Mouse (Mus musculus): Measurements from ENCODE around the gene Wdr64. TPM values are rescaled to one million over a fixed set of nuclear protein-coding genes. Genes with fewer than 3 reads are reported as not detected.

The Wdr64 gene
- polyA plus RNA-seq, 1 experiment from 2014 or later = not detected

DNA sequence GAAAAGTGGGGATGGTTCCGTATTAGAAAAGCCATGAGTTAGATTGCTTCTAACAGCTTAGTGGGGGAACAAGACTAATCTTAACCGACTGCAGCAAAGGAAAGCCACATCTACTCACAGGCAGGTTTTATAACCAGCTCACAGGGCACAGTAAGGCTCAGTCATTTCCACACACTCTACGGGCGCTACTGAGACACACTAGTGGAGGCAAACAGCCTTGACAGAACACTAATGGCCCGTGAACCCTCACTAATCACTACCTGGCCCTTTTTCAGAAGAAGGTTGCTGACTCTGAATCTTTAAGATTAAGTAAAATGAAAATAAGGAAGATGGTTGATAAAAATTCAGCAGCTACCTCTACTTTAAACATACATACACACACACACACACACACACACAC is 9.2 kb downstream of the Wdr64 start:
- Histone ChIP-seq H3K9me3 (replicated peaks; ENCODE audit: control insufficient read depth, low read length) (no peaks in the 10 kb centered on the region), H3K27me3 (ENCODE audit: control insufficient read depth, insufficient read depth, low read depth, low read length) (no peaks in the 10 kb centered on the region), H3K36me3 (ENCODE audit: control insufficient read depth, insufficient read depth) (no peaks in the 10 kb centered on the region), H3K4me2 (ENCODE audit: low read depth, low read length) (no peak overlapping the region), H3K9ac (ENCODE audit: low read depth, low read length) (no peak overlapping the region), H3K4me3 (ENCODE audit: low read depth, low read length) (no peak overlapping the region), H3K27ac (ENCODE audit: low read length) (no peak overlapping the region), H3K4me1 (ENCODE audit: control insufficient read depth, low read depth, low read length) (no peaks in the 10 kb centered on the region)
- 63% methylated on average over 5 of the region's 5 CpGs for WGBS (ENCODE audit: insufficient replicate concordance)
- no peak for ATAC-seq (ENCODE audit: low read depth)

DNA sequence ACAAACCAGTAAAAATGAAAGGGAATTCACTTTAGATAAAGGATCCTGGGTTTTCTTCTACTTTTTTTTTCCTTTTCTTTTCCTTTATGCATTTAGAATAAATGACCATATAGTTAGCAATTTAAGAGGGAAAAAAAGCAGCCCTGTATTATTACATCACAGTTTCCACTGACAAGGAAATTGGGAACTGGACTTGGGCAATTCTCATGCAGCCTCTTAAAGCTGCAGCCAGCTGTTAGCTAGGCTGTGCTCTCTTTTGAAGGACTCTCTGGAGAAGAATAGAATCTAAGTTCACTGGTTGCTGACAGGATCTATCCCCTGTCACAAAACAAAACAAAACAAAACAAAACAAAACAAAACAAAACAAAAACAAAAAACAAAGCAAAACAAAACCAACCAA is 9.6 kb downstream of the Wdr64 start:
- H3K27ac ChIP-seq (ENCODE audit: low read length) = no peak overlapping the region
- no peak overlapping the region for H3K4me2 ChIP-seq (ENCODE audit: low read depth, low read length)
- no peak for ATAC-seq (ENCODE audit: low read depth)
- no peaks in the 10 kb centered on the region for H3K4me1 ChIP-seq (ENCODE audit: control insufficient read depth, low read depth, low read length)
- H3K36me3 ChIP-seq (ENCODE audit: control insufficient read depth, insufficient read depth) = no peaks in the 10 kb centered on the region
- H3K27me3 ChIP-seq (ENCODE audit: control insufficient read depth, insufficient read depth, low read depth, low read length) = no peaks in the 10 kb centered on the region
- H3K9ac ChIP-seq (ENCODE audit: low read depth, low read length) = no peak overlapping the region
- no peak overlapping the region for H3K4me3 ChIP-seq (ENCODE audit: low read depth, low read length)
- H3K9me3 ChIP-seq (replicated peaks; ENCODE audit: control insufficient read depth, low read length) = no peaks in the 10 kb centered on the region

DNA sequence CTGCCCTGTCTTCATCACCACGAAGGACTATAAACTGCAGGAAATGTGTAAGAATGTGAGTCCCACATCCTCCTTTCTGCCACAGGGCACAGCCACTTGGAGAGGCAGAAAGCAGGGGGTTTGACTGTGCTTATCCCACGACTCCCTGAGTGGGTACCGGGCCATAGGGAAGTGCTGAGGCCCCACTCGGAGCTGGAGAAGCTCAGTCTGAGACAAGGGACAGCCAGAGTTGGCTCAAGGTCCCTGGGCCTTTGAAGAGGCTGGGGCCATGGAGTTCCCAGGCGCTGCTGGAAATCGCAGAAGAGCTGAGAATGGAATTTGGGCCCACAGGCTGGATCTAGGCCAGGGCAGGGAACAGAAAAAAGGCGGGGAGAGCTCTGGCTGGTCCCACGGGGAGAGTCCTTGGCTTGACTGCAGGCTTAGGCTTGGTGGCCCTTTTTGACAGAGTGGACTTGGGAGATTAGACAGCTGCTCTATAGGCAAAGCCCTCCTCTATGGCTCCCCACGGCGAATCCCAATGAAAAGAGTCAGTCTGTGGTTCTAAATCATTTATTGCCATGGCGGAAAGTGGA is 14.0 kb downstream of the Wdr64 start:
- Histone ChIP-seq H3K27me3 (ENCODE audit: control insufficient read depth, insufficient read depth, low read depth, low read length) (no peaks in the 10 kb centered on the region), H3K9me3 (replicated peaks; ENCODE audit: control insufficient read depth, low read length) (no peaks in the 10 kb centered on the region), H3K4me2 (ENCODE audit: low read depth, low read length) (no peak overlapping the region), H3K9ac (ENCODE audit: low read depth, low read length) (no peak overlapping the region), H3K4me1 (ENCODE audit: control insufficient read depth, low read depth, low read length) (no peaks in the 10 kb centered on the region), H3K36me3 (ENCODE audit: control insufficient read depth, insufficient read depth) (no peaks in the 10 kb centered on the region), H3K4me3 (ENCODE audit: low read depth, low read length) (no peak overlapping the region), H3K27ac (ENCODE audit: low read length) (no peak overlapping the region)
- WGBS (ENCODE audit: insufficient replicate concordance) = 59% methylated on average over 11 of the region's 11 CpGs
- no peak for ATAC-seq (ENCODE audit: low read depth)

DNA sequence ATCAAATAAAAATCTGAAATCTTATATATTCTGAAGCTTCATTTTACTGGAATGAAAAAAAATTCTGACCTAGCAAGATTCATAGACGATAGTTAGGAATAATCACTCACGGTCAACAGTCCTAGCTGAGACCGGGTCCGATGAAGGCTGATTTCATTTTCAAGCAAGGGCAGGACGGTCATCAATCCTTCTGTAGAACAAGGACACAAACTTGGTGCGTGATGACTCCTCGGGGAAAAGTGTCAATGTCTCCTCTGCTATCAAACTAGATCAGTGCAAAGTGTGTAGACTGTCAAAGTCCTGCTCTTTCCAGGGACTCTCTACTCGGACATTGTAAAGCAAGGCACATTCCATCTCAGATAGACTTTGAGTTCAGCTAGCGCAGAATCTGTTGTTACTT is 18.4 kb downstream of the Wdr64 start:
- no peaks in the 10 kb centered on the region for H3K27me3 ChIP-seq (ENCODE audit: control insufficient read depth, insufficient read depth, low read depth, low read length)
- no peak overlapping the region for H3K4me2 ChIP-seq (ENCODE audit: low read depth, low read length)
- H3K36me3 ChIP-seq (ENCODE audit: control insufficient read depth, insufficient read depth) = no peaks in the 10 kb centered on the region
- no peak overlapping the region for H3K27ac ChIP-seq (ENCODE audit: low read length)
- H3K4me1 ChIP-seq (ENCODE audit: control insufficient read depth, low read depth, low read length) = no peaks in the 10 kb centered on the region
- no peaks in the 10 kb centered on the region for H3K9me3 ChIP-seq (replicated peaks; ENCODE audit: control insufficient read depth, low read length)
- H3K4me3 ChIP-seq (ENCODE audit: low read depth, low read length) = no peak overlapping the region
- no peak for ATAC-seq (ENCODE audit: low read depth)
- no peak overlapping the region for H3K9ac ChIP-seq (ENCODE audit: low read depth, low read length)
- 68% methylated on average over 9 of the region's 9 CpGs for WGBS (ENCODE audit: insufficient replicate concordance)

DNA sequence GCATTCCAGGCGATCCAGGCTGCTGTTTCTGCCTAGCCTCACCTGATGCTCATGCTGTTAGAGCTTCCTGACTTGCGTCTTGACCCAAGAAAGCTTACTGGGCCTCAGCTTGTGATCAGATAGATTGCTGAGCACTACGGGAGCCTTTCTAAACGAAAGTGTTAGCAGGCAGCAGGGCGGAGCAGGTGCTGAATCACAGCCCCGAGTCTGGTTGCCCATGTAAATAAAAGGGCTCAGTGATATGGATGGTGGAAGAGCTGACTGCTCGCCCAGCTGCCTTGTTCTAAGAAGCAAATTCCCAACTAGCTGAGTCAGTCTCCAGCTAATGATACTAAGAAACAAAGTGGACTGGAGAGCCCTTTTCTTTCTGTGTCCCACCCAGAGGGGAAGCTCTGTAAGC is 27.4 kb downstream of the Wdr64 start:
- Histone ChIP-seq H3K4me2 (ENCODE audit: low read depth, low read length) (no peak overlapping the region), H3K27me3 (ENCODE audit: control insufficient read depth, insufficient read depth, low read depth, low read length) (no peaks in the 10 kb centered on the region), H3K27ac (ENCODE audit: low read length) (no peak overlapping the region), H3K4me3 (ENCODE audit: low read depth, low read length) (no peak overlapping the region), H3K4me1 (ENCODE audit: control insufficient read depth, low read depth, low read length) (no peaks in the 10 kb centered on the region), H3K36me3 (ENCODE audit: control insufficient read depth, insufficient read depth) (no peaks in the 10 kb centered on the region), H3K9me3 (replicated peaks; ENCODE audit: control insufficient read depth, low read length) (no peaks in the 10 kb centered on the region), H3K9ac (ENCODE audit: low read depth, low read length) (no peak overlapping the region)
- no peak for ATAC-seq (ENCODE audit: low read depth)
- 18% methylated on average over 7 of the region's 7 CpGs for WGBS (ENCODE audit: insufficient replicate concordance)

DNA sequence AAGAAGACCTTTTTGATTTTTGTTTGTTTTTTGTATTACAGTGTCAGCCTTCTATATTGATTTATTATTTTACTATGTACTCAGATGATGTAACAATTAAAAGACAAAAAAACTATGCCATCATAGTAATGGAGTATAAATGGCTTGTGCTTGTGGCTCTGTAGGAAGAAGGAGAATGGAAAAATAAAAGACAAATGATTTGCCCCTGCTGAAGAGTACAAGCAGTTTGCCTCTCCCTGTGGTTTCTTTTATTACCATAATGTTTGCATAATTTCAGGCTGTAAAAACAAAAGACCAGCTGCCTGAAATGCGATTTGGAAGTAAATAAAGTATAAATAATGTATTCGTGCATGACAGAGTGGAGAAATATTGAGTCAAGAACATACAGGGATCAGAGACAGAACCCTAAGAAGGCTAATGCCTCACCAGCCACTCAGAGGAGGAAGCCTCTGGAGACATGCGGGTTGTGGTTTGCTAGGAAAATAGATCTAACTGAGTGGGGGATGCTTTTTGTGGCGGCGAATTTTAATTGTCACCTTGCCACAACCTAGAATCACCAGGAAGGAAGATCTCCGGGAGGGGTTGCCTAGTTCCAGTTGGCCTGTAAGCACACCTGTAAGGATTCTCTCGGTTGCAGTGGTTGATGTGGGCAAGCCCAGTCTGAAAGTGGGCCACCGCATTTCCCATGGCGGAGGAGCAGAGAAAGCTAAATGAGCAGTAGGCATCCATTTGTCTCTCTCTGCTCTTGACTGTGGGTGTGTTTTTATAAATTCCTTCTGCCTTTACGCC is 56.4 kb downstream of the Wdr64 start:
- Histone ChIP-seq H3K36me3 (ENCODE audit: control insufficient read depth, insufficient read depth) (no peaks in the 10 kb centered on the region), H3K4me1 (ENCODE audit: control insufficient read depth, low read depth, low read length) (no peaks in the 10 kb centered on the region), H3K27me3 (ENCODE audit: control insufficient read depth, insufficient read depth, low read depth, low read length) (no peaks in the 10 kb centered on the region), H3K4me2 (ENCODE audit: low read depth, low read length) (no peak overlapping the region), H3K9ac (ENCODE audit: low read depth, low read length) (no peak overlapping the region), H3K27ac (ENCODE audit: low read length) (no peak overlapping the region), H3K4me3 (ENCODE audit: low read depth, low read length) (no peak overlapping the region), H3K9me3 (replicated peaks; ENCODE audit: control insufficient read depth, low read length) (no peaks in the 10 kb centered on the region)
- ATAC-seq (ENCODE audit: low read depth) = no peak
- WGBS (ENCODE audit: insufficient replicate concordance) = 52% methylated on average over 10 of the region's 10 CpGs

DNA sequence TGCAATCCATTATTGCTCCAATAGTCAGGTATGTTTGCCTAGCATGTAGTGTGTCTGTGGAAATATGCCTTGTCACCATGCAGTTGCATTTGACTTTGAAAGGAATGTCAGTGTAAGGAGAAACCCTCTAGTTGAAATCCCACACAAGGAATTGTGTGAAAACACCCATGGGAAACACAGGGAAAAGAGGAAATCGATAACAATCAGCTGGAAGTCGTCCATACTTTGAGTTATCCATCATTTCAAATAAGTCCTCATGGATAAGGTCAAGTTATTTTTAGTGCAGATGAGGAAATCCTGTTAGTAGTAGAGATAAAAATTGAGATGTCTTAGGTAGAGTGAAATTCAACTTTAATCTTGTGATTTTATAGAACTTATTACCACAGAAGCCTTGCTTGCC is 96.3 kb downstream of the Wdr64 start:
- no peak for ATAC-seq (ENCODE audit: low read depth)
- Histone ChIP-seq H3K4me2 (ENCODE audit: low read depth, low read length) (no peak overlapping the region), H3K4me1 (ENCODE audit: control insufficient read depth, low read depth, low read length) (no peaks in the 10 kb centered on the region), H3K9ac (ENCODE audit: low read depth, low read length) (no peak overlapping the region), H3K36me3 (ENCODE audit: control insufficient read depth, insufficient read depth) (no peaks in the 10 kb centered on the region), H3K9me3 (replicated peaks; ENCODE audit: control insufficient read depth, low read length) (no peaks in the 10 kb centered on the region), H3K4me3 (ENCODE audit: low read depth, low read length) (no peak overlapping the region), H3K27me3 (ENCODE audit: control insufficient read depth, insufficient read depth, low read depth, low read length) (no peaks in the 10 kb centered on the region), H3K27ac (ENCODE audit: low read length) (no peak overlapping the region)
- WGBS (ENCODE audit: insufficient replicate concordance) = 34% methylated on average over 2 of the region's 2 CpGs

DNA sequence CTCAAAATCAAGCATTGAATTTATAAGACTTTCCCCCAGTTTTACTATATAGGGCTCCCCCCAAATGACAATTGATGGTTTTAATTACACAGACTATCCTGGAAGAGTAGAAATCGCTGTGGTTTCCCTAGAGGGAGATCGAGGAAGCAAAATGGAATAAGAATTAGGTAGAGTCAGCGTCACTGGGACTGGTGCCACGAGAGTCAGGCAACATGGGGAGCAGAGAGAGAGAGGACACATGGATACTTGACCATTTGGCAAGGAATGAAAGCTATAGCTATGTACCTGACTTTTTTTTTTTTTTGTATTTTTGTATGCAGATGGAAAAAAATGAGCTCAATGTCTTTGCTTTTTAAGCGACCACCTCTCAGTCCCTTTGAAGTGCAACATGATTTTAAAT is 110.0 kb downstream of the Wdr64 start:
- no peaks in the 10 kb centered on the region for H3K9me3 ChIP-seq (replicated peaks; ENCODE audit: control insufficient read depth, low read length)
- H3K4me2 ChIP-seq (ENCODE audit: low read depth, low read length) = no peak overlapping the region
- no peaks in the 10 kb centered on the region for H3K36me3 ChIP-seq (ENCODE audit: control insufficient read depth, insufficient read depth)
- no peaks in the 10 kb centered on the region for H3K27me3 ChIP-seq (ENCODE audit: control insufficient read depth, insufficient read depth, low read depth, low read length)
- no peak overlapping the region for H3K27ac ChIP-seq (ENCODE audit: low read length)
- no peak overlapping the region for H3K9ac ChIP-seq (ENCODE audit: low read depth, low read length)
- H3K4me1 ChIP-seq (ENCODE audit: control insufficient read depth, low read depth, low read length) = no peaks in the 10 kb centered on the region
- 57% methylated on average over 5 of the region's 5 CpGs for WGBS (ENCODE audit: insufficient replicate concordance)
- H3K4me3 ChIP-seq (ENCODE audit: low read depth, low read length) = no peak overlapping the region
- ATAC-seq (ENCODE audit: low read depth) = no peak

DNA sequence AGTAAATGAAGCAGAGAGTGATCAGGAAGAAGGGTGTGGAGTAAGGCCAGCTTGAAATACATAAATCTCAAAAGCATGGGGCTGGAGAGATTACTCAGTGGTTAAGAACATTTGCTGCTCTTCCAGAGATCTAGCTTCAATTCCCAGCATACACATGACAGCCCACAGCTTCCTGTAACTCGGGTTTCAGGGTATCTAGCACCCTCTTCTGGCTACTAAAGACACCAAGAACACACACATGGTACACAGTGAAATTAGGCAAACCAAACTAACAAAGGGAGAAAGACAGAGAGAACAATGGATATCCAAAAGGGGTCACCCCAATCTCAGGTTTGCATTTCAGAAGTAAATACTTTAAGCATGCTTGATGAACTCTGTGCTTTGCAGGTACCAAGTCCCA is 113.2 kb downstream of the Wdr64 start:
- 4% methylated on average over 1 of the region's 1 CpGs for WGBS (ENCODE audit: insufficient replicate concordance)
- ATAC-seq (ENCODE audit: low read depth) = no peak
- H3K9me3 ChIP-seq (replicated peaks; ENCODE audit: control insufficient read depth, low read length) = no peaks in the 10 kb centered on the region

More for the DNA sequence above, 113.2 kb downstream of the Wdr64 start:
- H3K27me3 ChIP-seq (ENCODE audit: control insufficient read depth, insufficient read depth, low read depth, low read length) = no peaks in the 10 kb centered on the region
- H3K4me1 ChIP-seq (ENCODE audit: control insufficient read depth, low read depth, low read length) = no peaks in the 10 kb centered on the region
- no peak overlapping the region for H3K9ac ChIP-seq (ENCODE audit: low read depth, low read length)
- H3K27ac ChIP-seq (ENCODE audit: low read length) = no peak overlapping the region
- H3K36me3 ChIP-seq (ENCODE audit: control insufficient read depth, insufficient read depth) = no peaks in the 10 kb centered on the region
- H3K4me3 ChIP-seq (ENCODE audit: low read depth, low read length) = no peak overlapping the region
- H3K4me2 ChIP-seq (ENCODE audit: low read depth, low read length) = no peak overlapping the region
